Mouse (Mus musculus) liver, embryonic 15.5 days (tissue): Measurements from ENCODE around the gene Ptms. TPM values are rescaled to one million over a fixed set of nuclear protein-coding genes. Genes with fewer than 3 reads are reported as not detected.

Experiments used
- ATAC-seq: fragments of 200-750 bp; cut with Nextera tagmentation; 2 replicates; pipeline ENCODE4 v1.8.0; 2017; ENCODE audit warnings: moderate number of reproducible peaks, mild to moderate bottlenecking, moderate library complexity; ENCODE audit not compliant: insufficient read depth
- H3K27ac ChIP-seq: fragments of 300-500 bp; sonication (generic); replicated peaks from 2 replicates; pipeline ENCODE4 v1.5.1; 2015; ENCODE audit warnings: mild to moderate bottlenecking, inconsistent platforms
- H3K27me3 ChIP-seq: fragments of 300-500 bp; sonication (generic); 2 replicates; pipeline ENCODE4 v1.6.1; 2015; ENCODE audit warnings: mild to moderate bottlenecking, inconsistent platforms
- H3K36me3 ChIP-seq: fragments of 300-500 bp; sonication (generic); replicated peaks from 2 replicates; pipeline ENCODE4 v1.6.1; 2015; ENCODE audit warnings: moderate library complexity, mild to moderate bottlenecking, inconsistent platforms
- H3K4me1 ChIP-seq: fragments of 300-500 bp; sonication (generic); replicated peaks from 2 replicates; pipeline ENCODE4 v1.6.1; 2015; ENCODE audit warnings: inconsistent platforms
- H3K4me2 ChIP-seq: fragments of 300-500 bp; sonication (generic); 2 replicates; pipeline ENCODE4 v1.6.1; 2015; ENCODE audit warnings: moderate library complexity, mild to moderate bottlenecking, inconsistent platforms
- H3K4me3 ChIP-seq: fragments of 300-500 bp; sonication (generic); replicated peaks from 2 replicates; pipeline ENCODE4 v1.5.1; 2015; ENCODE audit warnings: mild to moderate bottlenecking, inconsistent platforms
- H3K9ac ChIP-seq: fragments of 300-500 bp; sonication (generic); 2 replicates; pipeline ENCODE4 v1.6.1; 2015; ENCODE audit warnings: moderate library complexity, mild to moderate bottlenecking, inconsistent platforms
- H3K9me3 ChIP-seq: fragments of 300-500 bp; sonication (generic); replicated peaks from 2 replicates; pipeline ENCODE4 v1.6.1; 2016; ENCODE audit warnings: inconsistent platforms
- WGBS: fragments of 180-500 bp; shearing (Covaris S2); methylation state at CpG from one replicate; pipeline ENCODE4 v1.1.7; 2015; ENCODE audit warnings: mixed read lengths; ENCODE audit not compliant: insufficient replicate concordance; 5-methylcytosine and 5-hydroxymethylcytosine counted together
- polyA plus RNA-seq: library from polyadenylated mRNA; unstranded; fragments of >200 nt; fragmentation: Nextera tagmentation; extraction: Ambion mirVana; gene quantifications from 2 replicates; pipeline ENCODE4 v1.2.1, GENCODE M21; 2015

The Ptms gene
- polyA plus RNA-seq, 1 experiment from 2014 or later = 56.2 TPM

GRCm38 (mm10) chr6:124885956-124886381, 33.9 kb downstream of the Ptms start:
- H3K9me3 ChIP-seq = no peaks in the 10 kb centered on the region
- H3K4me3 ChIP-seq = no peak overlapping the region
- no peaks in the 10 kb centered on the region for H3K4me1 ChIP-seq
- H3K4me2 ChIP-seq = no peak overlapping the region
- no peak overlapping the region for H3K9ac ChIP-seq
- ATAC-seq = no peak
- H3K27me3 ChIP-seq = no peaks in the 10 kb centered on the region
- 57% methylated on average over 8 of the region's 8 CpGs for WGBS
- H3K36me3 ChIP-seq = no peaks in the 10 kb centered on the region
- no peak overlapping the region for H3K27ac ChIP-seq

- H3K9ac ChIP-seq = no peak overlapping the region
- H3K36me3 ChIP-seq = no peaks in the 10 kb centered on the region
- no peak overlapping the region for H3K27ac ChIP-seq
- no peaks in the 10 kb centered on the region for H3K4me1 ChIP-seq
- 51% methylated on average over 10 of the region's 10 CpGs for WGBS
- ATAC-seq = no peak
- H3K4me2 ChIP-seq = no peak overlapping the region
- H3K4me3 ChIP-seq = no peak overlapping the region
- no peaks in the 10 kb centered on the region for H3K9me3 ChIP-seq
- H3K27me3 ChIP-seq = peaks cover 5% of the 10 kb centered on the region; the same call in 1 of the 2 replicates
Observed at GRCm38 (mm10) chr6:124884714-124885500, 35.0 kb downstream of the Ptms start.

GRCm38 (mm10) chr6:124883351-124883750, 36.6 kb downstream of the Ptms start:
- WGBS = 67% methylated on average over 10 of the region's 10 CpGs
- Histone ChIP-seq H3K4me2 (no peak overlapping the region), H3K36me3 (no peaks in the 10 kb centered on the region), H3K9ac (no peak overlapping the region), H3K4me1 (no peaks in the 10 kb centered on the region), H3K9me3 (no peaks in the 10 kb centered on the region), H3K4me3 (no peak overlapping the region), H3K27me3 (peaks cover 6% of the 10 kb centered on the region; the same call in 1 of the 2 replicates), H3K27ac (no peak overlapping the region)
- no peak for ATAC-seq

GRCm38 (mm10) chr6:124881821-124882220, 38.1 kb downstream of the Ptms start:
- Histone ChIP-seq H3K27me3 (peaks cover 6% of the 10 kb centered on the region; the same call in 1 of the 2 replicates), H3K4me1 (no peaks in the 10 kb centered on the region), H3K9me3 (no peaks in the 10 kb centered on the region), H3K4me2 (no peak overlapping the region), H3K4me3 (no peak overlapping the region), H3K9ac (no peak overlapping the region), H3K27ac (no peak overlapping the region), H3K36me3 (no peaks in the 10 kb centered on the region)
- no peak for ATAC-seq
- 78% methylated on average over 9 of the region's 9 CpGs for WGBS

- no peak for ATAC-seq
- no peaks in the 10 kb centered on the region for H3K4me1 ChIP-seq
- H3K9ac ChIP-seq = no peak overlapping the region
- H3K36me3 ChIP-seq = no peaks in the 10 kb centered on the region
- WGBS = 54% methylated on average over 6 of the region's 6 CpGs
- H3K27me3 ChIP-seq = peaks cover 6% of the 10 kb centered on the region; the same call in 1 of the 2 replicates
- H3K4me2 ChIP-seq = no peak overlapping the region
- no peak overlapping the region for H3K27ac ChIP-seq
- no peak overlapping the region for H3K4me3 ChIP-seq
- no peaks in the 10 kb centered on the region for H3K9me3 ChIP-seq
Observed at GRCm38 (mm10) chr6:124879390-124879789, 40.5 kb downstream of the Ptms start.

- no peaks in the 10 kb centered on the region for H3K4me1 ChIP-seq
- 0 out of 2 replicates have a peak, but pooled peaks cover 2% of the 10 kb centered on the region for H3K27me3 ChIP-seq
- H3K9ac ChIP-seq = no peak overlapping the region
- no peaks in the 10 kb centered on the region for H3K36me3 ChIP-seq
- no peak for ATAC-seq
- no peak overlapping the region for H3K27ac ChIP-seq
- H3K4me2 ChIP-seq = no peak overlapping the region
- no peaks in the 10 kb centered on the region for H3K9me3 ChIP-seq
- 12% methylated on average over 2 of the region's 3 CpGs for WGBS
- H3K4me3 ChIP-seq = no peak overlapping the region
Observed at GRCm38 (mm10) chr6:124874348-124874747, 45.6 kb downstream of the Ptms start.

GRCm38 (mm10) chr6:124866560-124866959, 53.3 kb downstream of the Ptms start:
- no peak overlapping the region for H3K4me3 ChIP-seq

GRCm38 (mm10) chr6:124865766-124866362, 54.0 kb downstream of the Ptms start:
- Histone ChIP-seq H3K27me3 (peaks cover 65% of the 10 kb centered on the region), H3K27ac (no peak overlapping the region), H3K36me3 (no peaks in the 10 kb centered on the region), H3K4me3 (no peak overlapping the region), H3K9me3 (no peaks in the 10 kb centered on the region), H3K4me1 (0 out of 2 replicates have a peak, but pooled peaks cover 5% of the 10 kb centered on the region), H3K9ac (no peak overlapping the region), H3K4me2 (no peak overlapping the region)
- 62% methylated on average over 18 of the region's 18 CpGs for WGBS
- ATAC-seq = no peak

More at GRCm38 (mm10) chr6:124866560-124866959, 53.3 kb downstream of the Ptms start:
- 0 out of 2 replicates have a peak, but pooled peaks cover 5% of the 10 kb centered on the region for H3K4me1 ChIP-seq
- H3K9me3 ChIP-seq = no peaks in the 10 kb centered on the region
- no peak for ATAC-seq
- H3K27ac ChIP-seq = no peak overlapping the region
- 53% methylated on average over 6 of the region's 7 CpGs for WGBS
- H3K27me3 ChIP-seq = peaks cover 58% of the 10 kb centered on the region
- H3K36me3 ChIP-seq = no peaks in the 10 kb centered on the region
- no peak overlapping the region for H3K4me2 ChIP-seq
- no peak overlapping the region for H3K9ac ChIP-seq

Other genes starting within 250 kb of the Ptms start
- 122 and 128 TPM in 2 replicates for gene Emg1, start 207.9 kb downstream of the Ptms start, polyA plus RNA-seq
- gene Phb2, start 207.8 kb downstream of the Ptms start, polyA plus RNA-seq = 242 and 243 TPM in 2 replicates
- gene Ptpn6, start 181.4 kb downstream of the Ptms start, polyA plus RNA-seq = 38.1 and 43.7 TPM in 2 replicates
- 75.9 and 76.4 TPM in 2 replicates for gene Grcc10, start 178.7 kb downstream of the Ptms start, polyA plus RNA-seq
- gene Gm45234, start 164.1 kb downstream of the Ptms start, polyA plus RNA-seq = not detected in 2 replicates
- 1.3 and 2.0 TPM in 2 replicates for gene Atn1, start 163.6 kb downstream of the Ptms start, polyA plus RNA-seq
- gene Eno2, start 150.4 kb downstream of the Ptms start, polyA plus RNA-seq = 0.39 and 0.41 TPM in 2 replicates
- gene Lrrc23, start 140.4 kb downstream of the Ptms start, polyA plus RNA-seq = not detected in 2 replicates
- gene Spsb2, start 111.4 kb downstream of the Ptms start, polyA plus RNA-seq = 9.2 and 9.5 TPM in 2 replicates
- 405 and 414 TPM in 2 replicates for gene Tpi1, start 105.8 kb downstream of the Ptms start, polyA plus RNA-seq
- gene Usp5, start 90.6 kb downstream of the Ptms start, polyA plus RNA-seq = 54.9 and 55.4 TPM in 2 replicates
- gene Cdca3, start 90.6 kb downstream of the Ptms start, polyA plus RNA-seq = 192 and 194 TPM in 2 replicates
- gene Gnb3, start 79.8 kb downstream of the Ptms start, polyA plus RNA-seq = 0.29 and 0.68 TPM in 2 replicates
- gene P3h3, start 62.4 kb downstream of the Ptms start, polyA plus RNA-seq = 1.6 TPM in 2 replicates
- 0.06 and 0.09 TPM in 2 replicates for gene Gpr162, start 56.1 kb downstream of the Ptms start, polyA plus RNA-seq
- 0.07 and 0.20 TPM in 2 replicates for gene Cd4, start 31.9 kb downstream of the Ptms start, polyA plus RNA-seq
- 0.13 and 0.18 TPM in 2 replicates for gene Lag3, start 8.4 kb downstream of the Ptms start, polyA plus RNA-seq
- 119 and 127 TPM in 2 replicates for gene Mlf2, start 11.3 kb upstream of the Ptms start, polyA plus RNA-seq
- 52.4 and 55.1 TPM in 2 replicates for gene Cops7a, start 45.4 kb upstream of the Ptms start, polyA plus RNA-seq
- gene Pianp, start 76.6 kb upstream of the Ptms start, polyA plus RNA-seq = 0.07 TPM in 2 replicates
- gene Zfp384, start 89.0 kb upstream of the Ptms start, polyA plus RNA-seq = 4.1 and 4.7 TPM in 2 replicates
- gene Ing4, start 119.7 kb upstream of the Ptms start, polyA plus RNA-seq = 27.6 and 30.9 TPM in 2 replicates
- gene Acrbp, start 129.6 kb upstream of the Ptms start, polyA plus RNA-seq = 1.7 and 2.4 TPM in 2 replicates
- 1.3 TPM in 2 replicates for gene Lpar5, start 147.8 kb upstream of the Ptms start, polyA plus RNA-seq
- 22.6 TPM in 2 replicates for gene Chd4, start 175.9 kb upstream of the Ptms start, polyA plus RNA-seq
- 32.1 and 33.5 TPM in 2 replicates for gene Nop2, start 211.8 kb upstream of the Ptms start, polyA plus RNA-seq
- gene Iffo1, start 225.1 kb upstream of the Ptms start, polyA plus RNA-seq = 4.3 and 5.2 TPM in 2 replicates
- 1,016 and 1,025 TPM in 2 replicates for gene Gapdh, start 246.4 kb upstream of the Ptms start, polyA plus RNA-seq